Mouse (Mus musculus) limb, embryonic 13.5 days (tissue): ENCODE results near the gene Cux1. TPM values are rescaled to one million over a fixed set of nuclear protein-coding genes. Genes with fewer than 3 reads are reported as not detected.

Experiments
- ATAC-seq: fragments of 200-750 bp; cut with Nextera tagmentation; 2 replicates; pipeline ENCODE4 v1.8.0; 2017; ENCODE audit warnings: low read depth, moderate number of reproducible peaks, moderate TSS enrichment; ENCODE audit not compliant: low FRiP score
- H3K27ac ChIP-seq: fragments of 300-500 bp; sonication (generic); 2 replicates; pipeline ENCODE4 v1.5.1; 2015; ENCODE audit warnings: inconsistent platforms, mild to moderate bottlenecking, moderate library complexity
- H3K27me3 ChIP-seq: fragments of 300-500 bp; sonication (generic); 2 replicates; pipeline ENCODE4 v1.6.1; 2015; ENCODE audit warnings: mild to moderate bottlenecking, inconsistent platforms
- H3K36me3 ChIP-seq: fragments of 300-500 bp; sonication (generic); 2 replicates; pipeline ENCODE4 v1.6.1; 2015; ENCODE audit warnings: inconsistent platforms, mild to moderate bottlenecking, moderate library complexity
- H3K4me1 ChIP-seq: fragments of 300-500 bp; sonication (generic); 2 replicates; pipeline ENCODE4 v1.6.1; 2015; ENCODE audit warnings: inconsistent platforms
- H3K4me2 ChIP-seq: fragments of 300-500 bp; sonication (generic); replicated peaks from 2 replicates; pipeline ENCODE4 v1.6.1; 2015; ENCODE audit warnings: inconsistent platforms, mild to moderate bottlenecking, moderate library complexity
- H3K4me3 ChIP-seq: fragments of 300-500 bp; sonication (generic); 2 replicates; pipeline ENCODE4 v1.5.1; 2015; ENCODE audit warnings: moderate library complexity, mild to moderate bottlenecking, inconsistent platforms
- H3K9ac ChIP-seq: fragments of 300-500 bp; sonication (generic); 2 replicates; pipeline ENCODE4 v1.6.1; 2015; ENCODE audit warnings: mild to moderate bottlenecking, inconsistent platforms
- H3K9me3 ChIP-seq: fragments of 300-500 bp; sonication (generic); 2 replicates; pipeline ENCODE4 v1.6.1; 2016; ENCODE audit warnings: inconsistent platforms
- WGBS: fragments of 180-500 bp; shearing (Covaris S2); methylation state at CpG from one replicate; pipeline ENCODE4 v1.1.7; 2015; 5-methylcytosine and 5-hydroxymethylcytosine counted together
- polyA plus RNA-seq: library from polyadenylated mRNA; unstranded; fragments of >200 nt; fragmentation: Nextera tagmentation; extraction: Ambion mirVana; gene quantifications from 2 replicates; pipeline ENCODE4 v1.2.1, GENCODE M21; 2015

The Cux1 gene
- polyA plus RNA-seq, 1 experiment from 2014 or later = 83.7 TPM

- Histone ChIP-seq H3K27me3 (peaks cover 34% of the 10 kb centered on the region), H3K4me3 (peak overlapping the region; percentile 98), H3K9me3 (no peaks in the 10 kb centered on the region), H3K9ac (peak overlapping the region; percentile 87), H3K27ac (peak overlapping the region; percentile 17; the same call in 1 of the 2 replicates), H3K4me1 (peaks cover 52% of the 10 kb centered on the region), H3K36me3 (no peaks in the 10 kb centered on the region), H3K4me2 (peak overlapping the region; percentile 97)
- ATAC-seq = no peak
- under 1% methylated on average over 32 of the region's 32 CpGs for WGBS
Measured at GRCm38 (mm10) chr5:136565311-136565811, 1.9 kb downstream of the Cux1 start.

DNA sequence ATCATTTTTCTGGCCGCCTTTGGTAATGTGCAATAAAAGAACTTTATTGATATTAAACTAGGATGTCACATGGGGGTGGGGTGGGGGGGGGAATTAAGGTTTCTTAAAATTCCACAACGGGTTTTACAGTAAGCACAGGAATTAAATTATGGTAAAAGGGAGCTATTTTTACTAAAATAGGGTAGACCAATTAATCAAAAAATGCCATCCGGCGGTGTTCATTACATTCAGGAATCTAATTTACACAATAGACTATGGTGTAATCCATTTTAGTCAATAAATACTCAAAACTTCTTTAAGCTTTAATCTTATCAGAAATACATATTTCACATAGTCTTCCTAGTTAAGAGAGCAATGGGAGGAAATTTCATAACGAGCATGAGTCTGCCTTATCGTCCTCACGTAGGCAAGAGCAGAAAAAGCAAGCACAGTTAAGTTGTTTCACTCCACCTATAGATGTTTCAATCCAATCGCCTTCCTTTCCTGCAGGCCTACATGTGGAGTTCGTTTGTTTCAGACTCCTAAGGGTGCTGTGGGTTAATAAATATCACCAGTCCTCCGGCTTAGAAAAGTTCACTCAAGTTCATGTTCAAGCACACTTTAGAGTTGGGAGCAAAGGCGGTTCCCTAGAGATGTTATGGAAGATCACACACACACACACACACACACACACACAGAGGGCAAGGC is 2.5 kb downstream of the Cux1 start:
- peaks cover 52% of the 10 kb centered on the region for H3K4me1 ChIP-seq
- no peaks in the 10 kb centered on the region for H3K36me3 ChIP-seq
- no peak for ATAC-seq
- peak overlapping the region; percentile 98 for H3K4me3 ChIP-seq
- no peak overlapping the region for H3K27ac ChIP-seq
- H3K9me3 ChIP-seq = no peaks in the 10 kb centered on the region
- 26% methylated on average over 11 of the region's 11 CpGs for WGBS
- H3K4me2 ChIP-seq = peak overlapping the region; percentile 97
- peaks cover 31% of the 10 kb centered on the region for H3K27me3 ChIP-seq
- H3K9ac ChIP-seq = peak overlapping the region; percentile 87

- Histone ChIP-seq H3K36me3 (no peaks in the 10 kb centered on the region), H3K9me3 (no peaks in the 10 kb centered on the region), H3K4me1 (peaks cover 53% of the 10 kb centered on the region), H3K4me2 (peak overlapping the region; percentile 97), H3K4me3 (no peak overlapping the region), H3K9ac (no peak overlapping the region), H3K27me3 (peaks cover 25% of the 10 kb centered on the region), H3K27ac (no peak overlapping the region)
- no peak for ATAC-seq
- 39% methylated on average over 3 of the region's 3 CpGs for WGBS
Measured at GRCm38 (mm10) chr5:136563996-136564395, 3.3 kb downstream of the Cux1 start.

DNA sequence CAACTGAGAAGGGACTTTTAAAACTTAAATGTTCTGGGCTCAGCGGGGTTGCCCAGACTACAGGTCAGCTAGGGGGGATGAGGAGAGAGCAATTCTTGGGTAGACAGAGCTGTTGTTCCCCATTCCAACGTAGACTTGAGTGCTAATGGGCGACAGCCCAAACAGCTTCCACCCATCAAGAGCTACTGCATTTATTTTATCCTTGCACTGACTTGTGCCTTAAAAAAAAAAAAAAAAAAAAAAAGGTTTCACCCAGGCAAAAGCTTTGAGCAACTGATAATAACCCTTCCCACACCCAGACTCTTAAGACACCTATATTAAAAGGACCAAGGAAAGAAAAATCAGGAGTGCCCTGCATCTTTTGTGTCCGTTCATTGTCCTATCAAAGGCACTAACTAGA is 4.2 kb downstream of the Cux1 start:
- H3K4me2 ChIP-seq = peak overlapping the region; percentile 27; the same call in 1 of the 2 replicates
- no peak for ATAC-seq

GRCm38 (mm10) chr5:136562212-136562611 is 5.1 kb downstream of the Cux1 start:
- Histone ChIP-seq H3K9ac (no peak overlapping the region), H3K4me1 (peaks cover 47% of the 10 kb centered on the region)

More for the DNA sequence above, 4.2 kb downstream of the Cux1 start:
- Histone ChIP-seq H3K9me3 (no peaks in the 10 kb centered on the region), H3K27me3 (peaks cover 16% of the 10 kb centered on the region), H3K4me3 (no peak overlapping the region), H3K27ac (no peak overlapping the region), H3K9ac (no peak overlapping the region), H3K36me3 (no peaks in the 10 kb centered on the region), H3K4me1 (peaks cover 46% of the 10 kb centered on the region)
- WGBS = 47% methylated on average over 4 of the region's 4 CpGs

GRCm38 (mm10) chr5:136561641-136562040 is 5.6 kb downstream of the Cux1 start:
- Histone ChIP-seq H3K9me3 (no peaks in the 10 kb centered on the region), H3K36me3 (no peaks in the 10 kb centered on the region), H3K4me2 (no peak overlapping the region), H3K4me1 (peaks cover 53% of the 10 kb centered on the region), H3K9ac (no peak overlapping the region), H3K4me3 (no peak overlapping the region), H3K27me3 (peaks cover 14% of the 10 kb centered on the region; the same call in 1 of the 2 replicates), H3K27ac (no peak overlapping the region)
- WGBS = 90% methylated on average over 1 of the region's 1 CpGs
- ATAC-seq = no peak

More at GRCm38 (mm10) chr5:136562212-136562611, 5.1 kb downstream of the Cux1 start:
- no peak for ATAC-seq
- Histone ChIP-seq H3K27me3 (peaks cover 11% of the 10 kb centered on the region; the same call in 1 of the 2 replicates), H3K4me3 (no peak overlapping the region), H3K4me2 (no peak overlapping the region), H3K36me3 (no peaks in the 10 kb centered on the region), H3K9me3 (no peaks in the 10 kb centered on the region), H3K27ac (no peak overlapping the region)
- 17% methylated on average over 1 of the region's 1 CpGs for WGBS

DNA sequence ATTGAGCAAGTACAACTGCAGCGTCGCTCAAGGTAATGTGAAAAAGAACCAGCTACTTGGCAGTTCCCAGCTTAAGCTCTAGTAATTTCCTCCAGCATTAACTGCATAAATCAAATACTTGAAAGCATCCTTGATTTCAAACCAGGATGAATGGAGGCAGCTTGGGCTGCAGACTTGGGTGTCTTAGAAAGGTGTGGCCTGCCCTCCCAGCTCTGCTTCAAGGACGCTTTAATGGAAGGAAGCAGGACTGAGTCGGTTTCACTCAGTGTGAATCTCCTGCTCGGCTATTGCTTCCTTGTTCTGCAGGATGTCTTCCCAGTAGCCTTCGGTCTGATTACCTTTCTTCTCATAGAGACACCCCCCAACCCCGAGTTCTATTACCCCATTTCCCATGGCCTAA is 6.6 kb downstream of the Cux1 start:
- H3K27me3 ChIP-seq = peaks cover 18% of the 10 kb centered on the region; the same call in 1 of the 2 replicates
- H3K4me2 ChIP-seq = no peak overlapping the region
- no peak overlapping the region for H3K9ac ChIP-seq
- no peaks in the 10 kb centered on the region for H3K36me3 ChIP-seq
- peaks cover 62% of the 10 kb centered on the region for H3K4me1 ChIP-seq
- no peaks in the 10 kb centered on the region for H3K9me3 ChIP-seq
- WGBS = 40% methylated on average over 7 of the region's 7 CpGs
- H3K27ac ChIP-seq = no peak overlapping the region
- no peak for ATAC-seq
- no peak overlapping the region for H3K4me3 ChIP-seq

- no peak for ATAC-seq
- H3K4me1 ChIP-seq = peaks cover 51% of the 10 kb centered on the region
- H3K36me3 ChIP-seq = no peaks in the 10 kb centered on the region
- no peak overlapping the region for H3K9ac ChIP-seq
- no peak overlapping the region for H3K4me3 ChIP-seq
- H3K9me3 ChIP-seq = no peaks in the 10 kb centered on the region
- peaks cover 15% of the 10 kb centered on the region; the same call in 1 of the 2 replicates for H3K27me3 ChIP-seq
- no peak overlapping the region for H3K27ac ChIP-seq
- WGBS = 65% methylated on average over 4 of the region's 4 CpGs
- no peak overlapping the region for H3K4me2 ChIP-seq
Measured at GRCm38 (mm10) chr5:136557446-136557845, 9.8 kb downstream of the Cux1 start.

- Histone ChIP-seq H3K9me3 (no peaks in the 10 kb centered on the region), H3K4me1 (peaks cover 52% of the 10 kb centered on the region), H3K4me3 (no peak overlapping the region), H3K9ac (no peak overlapping the region), H3K4me2 (no peak overlapping the region), H3K27ac (0 out of 2 replicates have a peak overlapping the region, but pooled peaks have one; percentile 17), H3K36me3 (no peaks in the 10 kb centered on the region), H3K27me3 (peaks cover 15% of the 10 kb centered on the region; the same call in 1 of the 2 replicates)
- ATAC-seq = no peak
- 80% methylated on average over 14 of the region's 14 CpGs for WGBS
Measured at GRCm38 (mm10) chr5:136556328-136557262, 10.7 kb downstream of the Cux1 start.

DNA sequence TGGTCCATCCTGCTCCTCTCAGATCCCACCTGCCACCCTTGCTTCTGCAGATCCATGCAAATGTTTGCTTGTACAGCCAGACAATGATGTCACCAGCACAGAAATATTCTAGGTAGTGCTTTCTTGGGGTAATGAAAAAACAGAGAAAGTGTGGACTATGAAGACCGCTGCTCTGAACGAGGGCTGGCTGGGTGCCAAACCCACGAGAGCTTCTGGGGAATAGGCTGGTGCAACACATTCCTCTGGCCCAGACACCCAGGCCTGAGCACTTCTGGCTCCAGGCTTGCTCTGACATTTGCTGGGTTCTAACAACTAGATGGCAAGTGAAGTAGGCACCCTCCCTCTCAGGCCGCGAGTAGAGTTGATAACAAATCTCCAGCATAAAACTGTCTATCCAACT is 11.6 kb downstream of the Cux1 start:
- Histone ChIP-seq H3K27me3 (peaks cover 14% of the 10 kb centered on the region), H3K36me3 (no peaks in the 10 kb centered on the region), H3K9me3 (no peaks in the 10 kb centered on the region), H3K27ac (peak overlapping the region; percentile 11; the same call in 1 of the 2 replicates), H3K4me1 (peaks cover 61% of the 10 kb centered on the region), H3K4me2 (peak overlapping the region; percentile 2; the same call in 1 of the 2 replicates), H3K9ac (no peak overlapping the region), H3K4me3 (no peak overlapping the region)
- peak; percentile 57; the same call in 1 of the 2 replicates for ATAC-seq
- WGBS = 23% methylated on average over 5 of the region's 5 CpGs

DNA sequence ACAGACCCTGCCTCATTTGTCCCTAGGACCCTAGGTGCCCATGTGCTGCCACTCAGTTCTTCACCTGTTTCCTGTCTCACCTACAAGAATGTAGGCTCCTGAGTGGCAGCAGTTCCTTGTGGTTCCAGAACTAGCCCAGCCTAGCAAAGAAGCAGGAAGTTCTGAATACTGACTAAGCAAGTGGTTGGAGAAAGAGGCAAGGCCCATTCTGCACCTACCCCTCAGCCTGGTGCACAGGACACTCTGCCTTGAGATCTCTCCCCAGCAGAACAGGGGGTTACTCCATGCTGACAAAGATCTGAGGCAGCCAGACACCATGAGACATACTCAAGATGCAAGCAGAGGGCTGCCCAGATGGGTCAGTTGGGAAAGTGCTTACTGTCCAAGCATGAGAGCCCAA is 14.5 kb downstream of the Cux1 start:
- Histone ChIP-seq H3K9me3 (no peaks in the 10 kb centered on the region), H3K9ac (no peak overlapping the region), H3K36me3 (no peaks in the 10 kb centered on the region), H3K27ac (no peak overlapping the region), H3K27me3 (peaks cover 10% of the 10 kb centered on the region; the same call in 1 of the 2 replicates), H3K4me1 (peaks cover 67% of the 10 kb centered on the region), H3K4me3 (no peak overlapping the region), H3K4me2 (no peak overlapping the region)
- ATAC-seq = no peak

GRCm38 (mm10) chr5:136552093-136552492 is 15.2 kb downstream of the Cux1 start:
- no peak for ATAC-seq
- Histone ChIP-seq H3K27ac (no peak overlapping the region), H3K9ac (no peak overlapping the region), H3K4me3 (no peak overlapping the region), H3K27me3 (peaks cover 10% of the 10 kb centered on the region; the same call in 1 of the 2 replicates), H3K36me3 (no peaks in the 10 kb centered on the region), H3K4me1 (peaks cover 61% of the 10 kb centered on the region), H3K9me3 (no peaks in the 10 kb centered on the region), H3K4me2 (no peak overlapping the region)
- 81% methylated on average over 3 of the region's 3 CpGs for WGBS
